Mouse (Mus musculus) stomach, postnatal 0 days (tissue): ENCODE data around the gene Slc22a23.

Source experiments
- CTCF ChIP-seq: IDR thresholded peaks from 2 replicates; pipeline ENCODE4 v1.5.1; 2016; ENCODE audit warnings: antibody characterized with exemption, low read depth, mild to moderate bottlenecking, moderate library complexity
- EP300 ChIP-seq: optimal IDR thresholded peaks from 2 replicates; pipeline ENCODE3; 2016; ENCODE audit warnings: antibody characterized with exemption

GRCm38 (mm10) chr13:34353241-34353640 is 8.3 kb upstream of the Slc22a23 start:
- TF ChIP-seq EP300: no peak
- TF ChIP-seq CTCF: no peak
